Mouse (Mus musculus) small intestine, adult 2 months (tissue): Measurements from ENCODE around the gene Slc13a2.

Experiments
- CTCF ChIP-seq: fragments of 200-500 bp; IDR thresholded peaks from 2 replicates; pipeline ENCODE4 v1.5.1; 2012; ENCODE audit warnings: low read depth, mild to moderate bottlenecking, control low read depth, inconsistent platforms, low read length, moderate library complexity, mixed read lengths; ENCODE audit not compliant: insufficient replicate concordance, insufficient read length; ENCODE audit errors: extremely low read depth
- POLR2A ChIP-seq: fragments of 200-500 bp; IDR thresholded peaks from 2 replicates; pipeline ENCODE4 v1.6.1; 2012; ENCODE audit warnings: low read depth, mild to moderate bottlenecking, control low read depth, inconsistent platforms, low read length, moderate library complexity

DNA sequence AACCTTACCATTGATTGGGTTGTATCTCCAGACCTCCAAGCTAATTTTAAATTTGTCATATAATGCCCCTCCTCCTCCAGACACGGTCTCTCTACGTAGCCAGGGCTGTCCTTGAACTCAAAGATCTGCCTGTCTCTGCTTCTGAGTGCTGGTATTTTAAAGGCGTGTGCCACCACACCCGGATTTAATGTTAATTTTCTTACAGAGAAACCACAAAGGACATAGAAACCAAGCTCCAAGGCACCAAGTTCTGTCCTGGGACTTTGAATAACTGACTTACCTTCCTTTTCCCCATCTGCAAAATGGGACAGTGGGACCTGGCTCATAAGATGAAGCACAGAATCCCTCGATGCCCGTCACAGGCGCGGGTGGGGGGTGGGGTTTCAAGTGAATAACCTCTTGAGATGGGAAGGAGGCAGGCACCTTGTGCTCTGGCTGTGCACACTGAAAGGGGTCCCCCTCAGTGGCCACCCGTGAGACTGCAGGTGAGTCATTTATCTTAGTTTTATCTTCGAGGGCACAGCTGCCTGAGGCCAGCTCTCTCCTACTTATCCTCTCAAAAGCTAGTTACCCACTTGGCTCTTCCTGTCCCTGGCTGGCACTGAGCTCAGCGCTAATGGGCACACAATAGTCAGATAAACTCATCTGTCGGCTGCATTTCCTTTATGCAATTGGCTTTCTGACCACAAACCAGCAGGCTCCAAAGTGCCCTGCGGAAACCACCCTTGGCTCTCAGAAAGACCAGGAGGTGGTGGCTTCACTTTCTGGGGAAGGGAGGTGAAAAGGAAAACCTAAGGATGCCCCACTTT, 612 bp downstream of the Slc13a2 start:
- no peak for TF ChIP-seq CTCF
- peak; percentile 10; the same call in 1 of the 2 replicates for TF ChIP-seq POLR2A
